ENCODE assay signal across 17 mouse cellular contexts in the genomic region with DNA sequence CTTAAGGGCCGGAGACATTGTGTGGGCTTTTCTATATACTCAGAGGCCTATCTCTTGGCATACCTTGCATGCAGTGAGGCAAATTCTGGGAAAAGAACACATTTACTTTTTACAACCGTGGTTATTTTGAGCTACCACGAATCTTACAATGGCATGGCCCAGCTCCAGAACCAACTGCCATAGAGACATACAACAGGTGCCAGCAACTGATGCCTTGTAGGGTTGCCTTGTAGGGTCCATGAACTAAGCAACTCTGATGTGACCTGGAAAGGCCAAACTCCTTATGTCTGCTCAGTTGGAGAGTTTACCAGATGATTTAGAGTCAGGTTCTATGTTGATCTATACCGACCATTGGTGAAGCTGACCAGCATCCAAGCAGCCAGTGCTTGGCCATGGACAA.
"Had no signal": no experiment of that assay in that cellular context is flagged by ENCODE, and none has a peak within 500 bp of the region (broad histone marks: within the 10 kb centered on the region; RNA-seq: fewer than 3 reads in every experiment).

No protein-coding gene starts in this region.

- DNase-seq: layer of hippocampus, postnatal 36 days; liver, embryonic 13.5 days; lung, adult 2 months; lung, postnatal 4 days; midbrain, embryonic 14.5 days; retina, postnatal 1 day; right cerebral cortex, postnatal 25 days; spleen, adult 18-20 months; thymus, adult 2 months; thymus, postnatal 14 days; thymus, postnatal 4 days had no signal

- H3K4me3 ChIP-seq: kidney, embryonic 15.5 days; left cerebral cortex, adult 2 months; liver, embryonic 13.5 days; neural tube, embryonic 12.5 days; neural tube, embryonic 15.5 days; stomach, embryonic 15.5 days had no signal

- H3K27me3 ChIP-seq: kidney, embryonic 15.5 days; liver, embryonic 13.5 days; neural tube, embryonic 12.5 days; neural tube, embryonic 15.5 days; stomach, embryonic 15.5 days had no signal

- H3K4me2 ChIP-seq: liver, embryonic 13.5 days; midbrain, embryonic 11.5 days; neural tube, embryonic 12.5 days; neural tube, embryonic 15.5 days; stomach, embryonic 15.5 days had no signal

- H3K36me3 ChIP-seq: liver, embryonic 13.5 days had no signal

- H3K9me3 ChIP-seq: kidney, embryonic 15.5 days; liver, embryonic 13.5 days; neural tube, embryonic 12.5 days; neural tube, embryonic 15.5 days; stomach, embryonic 15.5 days had no signal

- H3K27ac ChIP-seq: kidney, embryonic 15.5 days; left cerebral cortex, adult 2 months; liver, embryonic 13.5 days; neural tube, embryonic 12.5 days; neural tube, embryonic 15.5 days; stomach, embryonic 15.5 days had no signal

- H3K4me1 ChIP-seq: liver, embryonic 13.5 days; stomach, embryonic 15.5 days had no signal

- H3K9ac ChIP-seq: kidney, embryonic 15.5 days; liver, embryonic 13.5 days; neural tube, embryonic 12.5 days; neural tube, embryonic 15.5 days; stomach, embryonic 15.5 days had no signal
